Mouse (Mus musculus): ENCODE data around the gene Dennd4a. TPM values are rescaled to one million over a fixed set of nuclear protein-coding genes. Genes with fewer than 3 reads are reported as not detected.

Gene Dennd4a
- total and polyA plus RNA-seq, 3 experiments = 22.6 to 41.1 (median 37.1) TPM

DNA sequence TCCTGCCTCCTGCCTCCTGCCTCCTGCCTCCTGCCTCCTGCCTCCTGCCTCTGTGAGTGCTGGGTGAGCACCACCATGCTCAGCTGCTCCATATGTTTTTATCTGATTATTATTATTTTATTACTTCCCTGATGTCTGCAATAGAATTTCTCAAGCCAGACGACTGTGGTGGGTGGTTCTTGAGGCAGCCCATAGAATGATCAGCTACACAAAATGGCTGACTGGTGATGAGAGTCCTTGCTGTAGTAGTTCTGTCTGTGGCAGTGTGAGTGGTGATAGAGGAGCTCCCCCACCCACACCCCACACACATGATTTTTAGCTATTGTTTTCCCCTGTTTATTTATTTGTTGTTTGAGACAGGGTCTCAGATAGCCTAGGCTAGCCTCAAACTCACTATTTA lies 43.3 kb upstream of the Dennd4a start:
- dilution Hi-C loops (cut with MboI; ENCODE audit: extremely low pct_ligation_motif_present, extremely low pct_unique_long_range_greater_than_20kb, low sequenced_read_pairs) = no loop called here
- no peak overlapping the region for H3K4me3 ChIP-seq (replicated peaks in 1 of 3; ENCODE audit: low read depth in 2 of 3, low read length in 2 of 3, poor library complexity in 1 of 3)
- H3K27ac ChIP-seq (ENCODE audit: insufficient read depth, low read depth) = no peak overlapping the region
- in situ Hi-C loops (cut with MboI; ENCODE audit: low pct_ligation_motif_present, low pct_unique_long_range_greater_than_20kb, low sequenced_read_pairs) = no loop called here
- H3K4me2 ChIP-seq (ENCODE audit: insufficient read depth, low read depth, poor library complexity, severe bottlenecking) = no peak overlapping the region
- TF ChIP-seq POLR2A (IDR thresholded peaks at IDR 0.05; ENCODE audit: low read depth, low read length) = no peak
- no peak for TF ChIP-seq CHD1 (IDR thresholded peaks at IDR 0.05; ENCODE audit: low read depth, low read length)
- no peak overlapping the region for H3K9ac ChIP-seq (ENCODE audit: insufficient read depth, low read depth)
- DNase-seq (ENCODE audit: extremely low read depth) = no peak
- H3K27me3 ChIP-seq (replicated peaks) = no peaks in the 10 kb centered on the region
- no peaks in the 10 kb centered on the region for H3K4me1 ChIP-seq (ENCODE audit: control insufficient read depth in 1 of 2, insufficient read depth in 2 of 2)
- H3K79me2 ChIP-seq (replicated peaks; ENCODE audit: control insufficient read depth, extremely low read depth, insufficient read depth, poor library complexity, severe bottlenecking) = no peaks in the 10 kb centered on the region
- H3K36me3 ChIP-seq (replicated peaks in 1 of 2; ENCODE audit: control insufficient read depth in 1 of 2, insufficient read depth in 1 of 2, low read length in 1 of 2) = no peaks in the 10 kb centered on the region
- peaks cover 3% of the 10 kb centered on the region for H3K9me3 ChIP-seq (replicated peaks; ENCODE audit: low read length)

DNA sequence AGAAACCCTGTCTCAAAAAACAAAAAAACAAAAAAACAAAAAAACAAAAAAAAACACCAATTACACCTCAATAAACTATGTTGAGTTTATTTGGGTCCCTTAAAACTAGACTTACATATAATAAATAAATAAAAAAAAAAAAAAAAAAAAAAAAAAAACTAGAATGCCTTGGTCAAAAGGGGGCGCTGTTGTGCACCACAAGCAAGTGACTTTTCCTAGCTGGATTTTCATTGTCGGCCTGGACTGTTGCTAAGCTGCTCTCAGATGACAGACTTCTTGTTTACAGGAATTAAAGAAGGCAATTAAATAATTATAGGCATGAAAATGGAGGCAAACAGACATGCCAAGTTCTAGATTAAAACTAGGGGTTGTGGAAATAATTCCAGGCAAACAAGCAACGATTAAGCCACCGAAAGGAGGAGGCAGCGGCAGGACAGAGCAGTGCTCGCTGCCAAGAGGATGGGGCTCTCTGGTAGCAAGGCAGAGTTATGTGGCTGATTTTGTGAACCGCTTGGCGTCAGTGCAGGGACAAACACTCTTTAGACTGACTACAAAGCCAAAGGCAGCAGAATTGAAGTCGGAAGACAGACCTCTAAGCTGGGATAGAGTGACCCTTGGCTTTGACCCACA lies 42.0 kb upstream of the Dennd4a start:
- H3K27ac ChIP-seq (ENCODE audit: insufficient read depth, low read depth) = no peak overlapping the region
- in situ Hi-C loops (cut with MboI; ENCODE audit: low pct_ligation_motif_present, low pct_unique_long_range_greater_than_20kb, low sequenced_read_pairs) (no loop called here), dilution Hi-C loops (cut with MboI; ENCODE audit: extremely low pct_ligation_motif_present, extremely low pct_unique_long_range_greater_than_20kb, low sequenced_read_pairs) (no loop called here)
- no peaks in the 10 kb centered on the region for H3K36me3 ChIP-seq (replicated peaks in 1 of 2; ENCODE audit: control insufficient read depth in 1 of 2, insufficient read depth in 1 of 2, low read length in 1 of 2)
- H3K4me1 ChIP-seq (ENCODE audit: control insufficient read depth in 1 of 2, insufficient read depth in 2 of 2) = peaks cover 0 to 2% of the 10 kb centered on the region in 2 experiments; a peak in 2 of 4 replicates
- peak; percentile 38 for DNase-seq (ENCODE audit: extremely low read depth)
- H3K27me3 ChIP-seq (replicated peaks) = no peaks in the 10 kb centered on the region
- no peak overlapping the region for H3K4me2 ChIP-seq (ENCODE audit: insufficient read depth, low read depth, poor library complexity, severe bottlenecking)
- TF ChIP-seq CTCF (conservative IDR thresholded peaks at IDR 0.05 in 1 of 2, IDR thresholded peaks at IDR 0.05 in 1 of 2; ENCODE audit: low read depth in 2 of 2, low read length in 2 of 2) = peak in 1 of 2 experiments; percentile 62; a peak in 2 of 4 replicates
- TF ChIP-seq MAZ (IDR thresholded peaks at IDR 0.05; ENCODE audit: low read depth, low read length) = no peak
- no peak for TF ChIP-seq NELFE (IDR thresholded peaks at IDR 0.05; ENCODE audit: low read depth, low read length)
- no peak for TF ChIP-seq TBP (conservative IDR thresholded peaks at IDR 0.05; ENCODE audit: low read depth, low read length)
- TF ChIP-seq E2F4 (IDR thresholded peaks at IDR 0.05; ENCODE audit: insufficient replicate concordance, low read depth, low read length) = no peak
- TF ChIP-seq ZMIZ1 (IDR thresholded peaks at IDR 0.05; ENCODE audit: low read depth, low read length) = no peak
- peak; percentile 39 for TF ChIP-seq RAD21 (IDR thresholded peaks at IDR 0.05; ENCODE audit: low read depth, low read length)
- TF ChIP-seq SMC3 (IDR thresholded peaks at IDR 0.05; ENCODE audit: low read depth, low read length) = peak; percentile 34; the same call in 1 of the 2 replicates
- TF ChIP-seq HCFC1 (IDR thresholded peaks at IDR 0.05; ENCODE audit: low read depth, low read length) = no peak
- peak; percentile 98 for TF ChIP-seq ZNF384 (IDR thresholded peaks at IDR 0.05; ENCODE audit: low read depth, low read length)
- no peak for TF ChIP-seq ZKSCAN1 (IDR thresholded peaks at IDR 0.05; ENCODE audit: borderline replicate concordance, low read depth, low read length)
- no peak for TF ChIP-seq RCOR1 (conservative IDR thresholded peaks at IDR 0.05; ENCODE audit: low read depth, low read length)
- TF ChIP-seq KAT2A (IDR thresholded peaks at IDR 0.05; ENCODE audit: insufficient replicate concordance, low read length) = no peak
- no peak for TF ChIP-seq BHLHE40 (IDR thresholded peaks at IDR 0.05; ENCODE audit: low read depth, low read length)
- TF ChIP-seq CHD1 (IDR thresholded peaks at IDR 0.05; ENCODE audit: low read depth, low read length) = no peak
- TF ChIP-seq POLR2A (IDR thresholded peaks at IDR 0.05; ENCODE audit: low read depth, low read length) = no peak
- no peak for TF ChIP-seq USF1 (IDR thresholded peaks at IDR 0.05; ENCODE audit: low read depth, low read length)
- TF ChIP-seq UBTF (IDR thresholded peaks at IDR 0.05; ENCODE audit: low read depth, low read length) = no peak
- no peak overlapping the region for H3K9ac ChIP-seq (ENCODE audit: insufficient read depth, low read depth)
- no peaks in the 10 kb centered on the region for H3K79me2 ChIP-seq (replicated peaks; ENCODE audit: control insufficient read depth, extremely low read depth, insufficient read depth, poor library complexity, severe bottlenecking)
- H3K4me3 ChIP-seq (replicated peaks in 1 of 3; ENCODE audit: low read depth in 2 of 3, low read length in 2 of 3, poor library complexity in 1 of 3) = no peak overlapping the region
- peaks cover 3% of the 10 kb centered on the region for H3K9me3 ChIP-seq (replicated peaks; ENCODE audit: low read length)

All from CH12.LX (cell line).